Mouse (Mus musculus): ENCODE data around the gene Pced1a. TPM values are rescaled to one million over a fixed set of nuclear protein-coding genes. Genes with fewer than 3 reads are reported as not detected.

Pced1a gene
- polyA plus RNA-seq, 1 experiment from 2014 or later, result 11.7 TPM

DNA sequence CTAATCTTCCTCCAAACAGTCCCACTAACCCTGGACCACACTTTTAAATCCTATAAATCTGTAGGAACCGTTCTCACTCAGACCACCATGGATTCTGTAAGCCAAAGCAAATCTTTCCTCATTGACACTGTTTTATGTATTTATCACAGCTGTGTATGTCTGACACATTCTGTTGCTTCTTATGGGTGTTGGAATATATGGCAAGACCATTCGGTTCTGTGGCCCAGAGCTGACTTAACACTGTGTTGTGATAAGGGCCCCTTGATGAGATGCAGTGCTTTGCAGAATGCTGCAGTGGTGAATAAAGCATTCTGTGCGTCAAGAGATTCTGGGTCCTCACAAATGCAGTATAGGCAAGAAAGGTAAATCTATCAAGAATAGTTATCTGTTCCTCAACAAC lies 7.7 kb upstream of the Pced1a start:
- Histone ChIP-seq H3K36me3 (peaks cover 12% of the 10 kb centered on the region; the same call in 1 of the 2 replicates), H3K27me3 (no peaks in the 10 kb centered on the region), H3K9ac (no peak overlapping the region), H3K27ac (replicated peaks) (no peak overlapping the region), H3K9me3 (no peaks in the 10 kb centered on the region), H3K4me2 (no peak overlapping the region), H3K4me1 (replicated peaks) (0 out of 2 replicates have a peak, but pooled peaks cover 3% of the 10 kb centered on the region), H3K4me3 (no peak overlapping the region)
- WGBS, result 92% methylated on average over 3 of the region's 3 CpGs
- no peak for ATAC-seq (ENCODE audit: low read depth)

DNA sequence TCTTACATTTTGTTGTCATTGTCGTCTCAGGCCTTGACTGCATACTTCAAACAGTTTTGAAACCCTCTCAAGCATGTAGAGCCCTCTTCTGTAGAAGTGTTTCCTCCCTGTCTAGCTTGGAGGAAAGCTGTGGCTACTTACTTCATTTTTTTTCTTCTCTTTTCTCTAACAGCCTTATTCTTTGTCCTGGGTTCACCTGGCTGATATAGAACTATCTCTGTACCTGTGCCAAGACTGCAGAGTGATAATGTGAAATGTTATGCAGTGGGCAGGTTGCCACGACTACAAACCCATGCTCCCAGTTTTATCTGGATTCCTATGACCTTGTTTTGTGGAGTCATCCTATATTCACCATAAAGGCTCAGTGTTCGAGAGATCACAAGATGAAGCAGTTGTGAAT lies 6.0 kb upstream of the Pced1a start:
- H3K27me3 ChIP-seq, result no peaks in the 10 kb centered on the region
- 87% methylated on average over 3 of the region's 3 CpGs for WGBS
- H3K9ac ChIP-seq, result no peak overlapping the region

GRCm38 (mm10) chr2:130429851-130430250 lies 5.3 kb upstream of the Pced1a start:
- Histone ChIP-seq H3K9me3 (no peaks in the 10 kb centered on the region), H3K27me3 (no peaks in the 10 kb centered on the region), H3K9ac (no peak overlapping the region), H3K36me3 (peaks cover 12% of the 10 kb centered on the region; the same call in 1 of the 2 replicates), H3K27ac (replicated peaks) (no peak overlapping the region), H3K4me3 (no peak overlapping the region), H3K4me1 (replicated peaks) (peaks cover 17% of the 10 kb centered on the region), H3K4me2 (no peak overlapping the region)
- no peak for ATAC-seq (ENCODE audit: low read depth)
- 74% methylated on average over 2 of the region's 2 CpGs for WGBS

More for the DNA sequence above, 6.0 kb upstream of the Pced1a start:
- Histone ChIP-seq H3K9me3 (no peaks in the 10 kb centered on the region), H3K4me1 (replicated peaks) (peaks cover 10% of the 10 kb centered on the region), H3K27ac (replicated peaks) (no peak overlapping the region), H3K4me3 (no peak overlapping the region), H3K4me2 (no peak overlapping the region), H3K36me3 (peaks cover 12% of the 10 kb centered on the region; the same call in 1 of the 2 replicates)
- no peak for ATAC-seq (ENCODE audit: low read depth)

DNA sequence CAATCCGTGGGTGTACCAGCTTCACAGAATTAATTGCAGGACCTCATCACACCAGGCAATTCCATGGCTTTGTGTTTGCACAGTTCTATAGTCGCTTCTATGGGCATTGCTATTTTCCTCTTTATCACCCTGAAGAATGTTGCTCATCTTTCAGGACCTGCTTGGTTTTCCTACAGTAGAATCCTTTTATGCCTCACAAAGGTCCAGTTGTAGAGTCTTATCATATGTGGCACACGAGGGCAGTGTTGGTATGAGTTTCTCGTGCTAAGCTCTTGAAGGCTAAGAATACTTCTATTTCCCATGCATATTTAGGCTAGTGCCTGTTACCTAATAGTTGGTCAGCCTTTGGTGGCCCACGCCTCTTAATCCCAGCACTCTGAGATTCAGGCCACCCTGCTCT lies 611 bp upstream of the Pced1a start:
- peak overlapping the region; percentile 89 for H3K9ac ChIP-seq
- H3K9me3 ChIP-seq, result no peaks in the 10 kb centered on the region
- 0 out of 2 replicates have a peak, but pooled peaks cover 3% of the 10 kb centered on the region for H3K36me3 ChIP-seq
- peak overlapping the region; percentile 92; the same call in 1 of the 2 replicates for H3K27ac ChIP-seq (replicated peaks)
- no peak for ATAC-seq (ENCODE audit: low read depth)
- peak overlapping the region; percentile 84 for H3K4me3 ChIP-seq
- H3K27me3 ChIP-seq, result no peaks in the 10 kb centered on the region
- 51% methylated on average over 5 of the region's 5 CpGs for WGBS
- H3K4me2 ChIP-seq, result peak overlapping the region; percentile 69
- peaks cover 54% of the 10 kb centered on the region for H3K4me1 ChIP-seq (replicated peaks)

DNA sequence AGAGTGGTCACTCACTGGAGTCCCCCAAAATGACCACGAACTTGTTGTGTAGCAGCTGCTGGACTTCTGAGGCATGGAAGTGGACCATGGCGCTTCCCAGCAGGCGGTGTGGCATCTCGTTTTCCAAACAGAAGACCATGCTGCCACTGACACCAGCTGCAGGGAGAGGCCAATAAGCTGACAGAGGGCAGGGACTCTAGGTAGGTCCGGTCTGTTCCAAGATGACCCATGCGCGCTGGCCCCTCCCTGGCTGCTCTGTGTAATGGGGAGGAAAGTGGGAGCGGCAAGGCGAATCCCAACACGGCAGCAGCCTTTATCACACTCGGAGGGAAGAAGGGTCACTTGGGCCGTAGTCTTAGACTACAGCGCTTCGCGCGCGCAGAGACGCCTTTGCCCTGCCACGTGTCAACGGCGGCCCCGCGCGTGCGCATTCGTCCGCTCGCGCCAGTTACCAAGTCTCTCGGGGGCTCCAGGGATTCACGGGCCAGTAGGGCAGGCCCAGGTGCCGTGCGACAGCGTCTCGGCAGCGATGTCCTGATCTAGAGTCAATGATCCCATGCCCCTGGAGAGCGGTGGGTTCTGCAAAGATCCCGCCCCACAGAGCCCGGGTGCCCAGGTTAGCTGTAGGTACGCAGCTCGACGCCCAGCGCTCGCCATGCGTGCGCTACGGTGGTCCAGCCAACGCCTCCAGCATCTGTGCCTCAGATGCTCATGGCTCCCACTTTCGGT lies 940 bp downstream of the Pced1a start:
- no peaks in the 10 kb centered on the region for H3K9me3 ChIP-seq
- peak overlapping the region; percentile 84 for H3K4me3 ChIP-seq
- peak overlapping the region; percentile 89 for H3K9ac ChIP-seq
- WGBS, result 17% methylated on average over 49 of the region's 49 CpGs
- peaks cover 16% of the 10 kb centered on the region for H3K36me3 ChIP-seq
- peaks cover 54% of the 10 kb centered on the region for H3K4me1 ChIP-seq (replicated peaks)
- H3K27me3 ChIP-seq, result no peaks in the 10 kb centered on the region
- peak overlapping the region; percentile 92 for H3K27ac ChIP-seq (replicated peaks)
- H3K4me2 ChIP-seq, result peak overlapping the region; percentile 69
- peak; percentile 79 for ATAC-seq (ENCODE audit: low read depth)

DNA sequence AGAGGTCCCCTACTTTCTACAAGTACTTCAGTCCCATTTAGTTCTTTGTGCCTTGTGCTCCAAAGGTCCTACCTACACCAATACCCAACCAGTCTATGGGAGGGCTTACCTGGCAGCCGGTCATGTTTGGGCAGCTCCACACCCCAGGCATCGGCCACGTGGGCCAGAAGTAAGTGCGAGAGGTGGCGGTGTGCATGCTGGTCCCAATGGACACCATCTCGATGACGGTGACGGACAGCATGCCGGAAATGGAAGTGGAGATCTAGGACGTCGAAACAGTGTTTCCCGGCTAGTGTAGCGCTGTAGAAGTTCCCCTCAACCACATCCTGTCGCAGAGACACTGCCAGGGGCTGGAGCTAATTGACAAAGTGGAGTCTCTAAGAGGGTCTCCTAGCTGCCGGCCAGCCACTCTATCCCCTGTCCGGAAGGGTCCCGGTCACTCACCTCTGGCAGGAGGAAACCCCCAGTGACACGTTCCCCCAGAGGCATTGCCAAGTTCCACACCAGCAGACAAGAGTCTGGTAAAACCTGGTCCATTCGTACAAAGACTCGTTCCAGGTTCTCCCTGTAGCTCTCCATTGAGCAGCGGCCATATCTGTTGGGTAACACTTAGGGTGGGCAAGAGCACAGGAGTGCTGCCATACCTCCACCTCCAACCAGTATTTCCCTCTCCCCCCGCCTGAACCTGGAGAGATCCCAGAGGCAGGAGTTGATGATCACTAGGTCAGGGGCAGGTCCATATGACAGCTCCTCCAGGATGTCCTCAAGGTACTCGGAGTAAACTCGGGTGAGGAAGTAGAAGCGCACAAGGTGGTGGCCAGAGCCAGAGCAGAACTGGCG lies 2.5 kb downstream of the Pced1a start:
- no peak for ATAC-seq (ENCODE audit: low read depth)
- 94% methylated on average over 26 of the region's 26 CpGs for WGBS

DNA sequence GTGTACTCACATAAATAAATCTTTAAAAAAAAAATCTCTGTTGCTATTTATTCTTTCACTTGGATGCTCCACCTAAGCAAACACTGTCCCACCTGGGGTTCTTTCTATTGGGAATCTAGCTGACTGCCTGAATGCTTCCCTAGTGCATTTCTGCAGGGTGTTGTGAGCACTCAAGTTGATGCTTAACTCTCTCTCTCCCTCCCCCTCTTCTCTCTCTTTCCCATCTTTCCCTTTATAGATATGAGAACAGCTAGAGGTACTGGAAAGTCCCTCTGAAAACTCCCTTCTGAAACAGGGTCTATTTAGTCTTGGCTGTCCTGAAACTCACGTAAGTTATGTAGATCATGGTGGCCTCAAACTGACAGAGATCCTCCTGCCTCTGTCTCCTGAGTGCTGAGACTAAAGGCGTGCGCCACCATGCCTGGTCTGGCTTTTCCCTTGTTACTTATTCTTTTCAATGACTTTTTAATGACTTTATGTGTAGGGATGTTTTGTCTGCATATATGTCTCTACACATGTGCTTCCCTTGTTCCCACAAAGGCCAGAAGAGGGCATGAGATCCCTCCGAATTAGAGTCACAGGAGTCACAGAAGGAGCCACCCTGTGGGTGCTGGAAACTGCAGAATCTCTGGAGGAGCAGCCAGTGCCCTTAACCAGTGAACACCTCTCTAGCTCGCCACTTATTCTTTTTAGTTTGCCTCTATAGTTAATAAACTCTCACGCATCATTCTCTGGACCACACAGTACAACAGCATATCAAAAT lies 10.2 kb downstream of the Pced1a start:
- Histone ChIP-seq H3K27ac (replicated peaks) (no peak overlapping the region), H3K4me1 (replicated peaks) (peaks cover 5% of the 10 kb centered on the region), H3K9me3 (no peaks in the 10 kb centered on the region), H3K9ac (no peak overlapping the region), H3K4me3 (no peak overlapping the region), H3K4me2 (no peak overlapping the region), H3K36me3 (peaks cover 9% of the 10 kb centered on the region), H3K27me3 (no peaks in the 10 kb centered on the region)
- no peak for ATAC-seq (ENCODE audit: low read depth)
- WGBS, result 79% methylated on average over 6 of the region's 6 CpGs

More for the DNA sequence above, 2.5 kb downstream of the Pced1a start:
- no peak overlapping the region for H3K4me2 ChIP-seq
- peaks cover 18% of the 10 kb centered on the region for H3K36me3 ChIP-seq
- peaks cover 51% of the 10 kb centered on the region for H3K4me1 ChIP-seq (replicated peaks)
- H3K27ac ChIP-seq (replicated peaks), result no peak overlapping the region
- no peak overlapping the region for H3K9ac ChIP-seq
- no peaks in the 10 kb centered on the region for H3K9me3 ChIP-seq
- no peaks in the 10 kb centered on the region for H3K27me3 ChIP-seq
- H3K4me3 ChIP-seq, result no peak overlapping the region

DNA sequence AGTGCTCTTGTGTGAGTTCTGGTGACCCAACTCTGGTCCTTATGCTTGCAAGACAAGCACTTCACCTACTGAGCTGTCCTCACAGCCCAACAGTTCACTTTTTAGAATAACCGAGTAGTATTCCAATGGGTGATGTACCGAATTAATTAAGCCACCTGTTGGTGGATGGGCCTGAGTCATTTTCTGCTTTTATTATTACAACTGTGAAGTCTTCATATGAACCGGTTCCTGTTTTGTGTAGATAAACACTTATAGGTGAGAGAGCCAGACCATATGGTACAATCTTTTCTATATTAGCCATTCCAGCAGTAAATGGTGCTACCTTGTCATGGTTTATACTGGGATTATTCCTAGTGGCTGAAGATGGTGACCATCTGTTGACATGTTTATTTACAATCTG lies 11.7 kb downstream of the Pced1a start:
- no peak overlapping the region for H3K27ac ChIP-seq (replicated peaks)
- no peaks in the 10 kb centered on the region for H3K27me3 ChIP-seq
- H3K9ac ChIP-seq, result no peak overlapping the region
- H3K36me3 ChIP-seq, result no peaks in the 10 kb centered on the region
- H3K9me3 ChIP-seq, result no peaks in the 10 kb centered on the region
- no peak for ATAC-seq (ENCODE audit: low read depth)
- peaks cover 5% of the 10 kb centered on the region for H3K4me1 ChIP-seq (replicated peaks)
- H3K4me3 ChIP-seq, result no peak overlapping the region
- 80% methylated on average over 3 of the region's 3 CpGs for WGBS
- H3K4me2 ChIP-seq, result no peak overlapping the region

GRCm38 (mm10) chr2:130411558-130412495 lies 12.7 kb downstream of the Pced1a start:
- no peak overlapping the region for H3K4me3 ChIP-seq
- WGBS, result 38% methylated on average over 16 of the region's 16 CpGs
- H3K27ac ChIP-seq (replicated peaks), result no peak overlapping the region
- no peaks in the 10 kb centered on the region for H3K36me3 ChIP-seq
- H3K9me3 ChIP-seq, result no peaks in the 10 kb centered on the region
- H3K4me2 ChIP-seq, result no peak overlapping the region
- H3K27me3 ChIP-seq, result no peaks in the 10 kb centered on the region
- H3K9ac ChIP-seq, result no peak overlapping the region
- ATAC-seq (ENCODE audit: low read depth), result peak; percentile 80; the same call in 1 of the 2 replicates
- H3K4me1 ChIP-seq (replicated peaks), result peaks cover 5% of the 10 kb centered on the region

- no peak for ATAC-seq (ENCODE audit: low read depth)
- Histone ChIP-seq H3K27me3 (no peaks in the 10 kb centered on the region), H3K9me3 (no peaks in the 10 kb centered on the region), H3K27ac (replicated peaks) (no peak overlapping the region), H3K4me1 (replicated peaks) (peaks cover 5% of the 10 kb centered on the region), H3K4me3 (no peak overlapping the region), H3K36me3 (no peaks in the 10 kb centered on the region), H3K9ac (no peak overlapping the region), H3K4me2 (no peak overlapping the region)
- WGBS, result 26% methylated on average over 6 of the region's 6 CpGs
Measured at GRCm38 (mm10) chr2:130408194-130408593, 16.3 kb downstream of the Pced1a start.

- no peak within 1 kb of the TSS for H3K4me2 ChIP-seq
- no peak within 1 kb of the TSS for H3K4me3 ChIP-seq
- WGBS, result 71% methylated on average over 2 of the region's 2 CpGs
- H3K9me3 ChIP-seq, result no peaks in the 10 kb centered on the region
- no peaks in the 10 kb centered on the region for H3K36me3 ChIP-seq
- H3K9ac ChIP-seq, result no peak within 1 kb of the TSS
- no peaks in the 10 kb centered on the region for H3K27me3 ChIP-seq
- H3K27ac ChIP-seq (replicated peaks), result no peak within 1 kb of the TSS
- ATAC-seq (ENCODE audit: low read depth), result no peak
- H3K4me1 ChIP-seq (replicated peaks), result peaks cover under 1% of the 10 kb centered on the region; the same call in 1 of the 2 replicates
Measured at GRCm38 (mm10) chr2:130406178-130406577, 18.3 kb downstream of the Pced1a start, which contains the start of gene Tmem239. Gene Tmem239, plus strand, starts transcription at chr2:130406478.

Data from neural tube, embryonic 13.5 days (tissue).